Mouse (Mus musculus) megakaryocyte progenitor cell, adult 5-6 weeks (primary cell): ENCODE results near the gene Syce3. TPM values are rescaled to one million over a fixed set of nuclear protein-coding genes. Genes with fewer than 3 reads are reported as not detected.
"Not testable (repeated sequence)": the region's sequence is repeated elsewhere in the genome, so short reads cannot be mapped to it uniquely, and the experiment has no call there.

Source experiments
- ATAC-seq: replicated peaks from 2 replicates; pipeline ENCODE4 v1.8.0; 2016; ENCODE audit warnings: mild to moderate bottlenecking, moderate TSS enrichment, inconsistent platforms; ENCODE audit not compliant: poor library complexity
- total RNA-seq, 2 experiments: library from RNA; stranded (forward) in 1 of 2; stranded (reverse) in 1 of 2; fragments of 157-497, 149-512 nt in 1 of 2; fragments of 200-1000 nt in 1 of 2; gene quantifications; 2 replicates each; pipeline versions ENCODE4 v1.2.3 to v1.2.4; 2015 to 2017

Syce3 gene
- not detected in 2 replicates for total RNA-seq (2015)
- not detected in 2 replicates for total RNA-seq (2017)

- no peak for ATAC-seq
Observed at GRCm38 (mm10) chr15:89410118-89410517, at the start of gene Syce3. Gene Syce3, minus strand, starts transcription at chr15:89410503.

GRCm38 (mm10) chr15:89459821-89460220 is 49.5 kb upstream of the Syce3 start:
- no peak for ATAC-seq

- ATAC-seq = peak; percentile 35
Observed at GRCm38 (mm10) chr15:89458942-89459341, 48.6 kb upstream of the Syce3 start.

GRCm38 (mm10) chr15:89455642-89456041 is 45.3 kb upstream of the Syce3 start:
- no peak for ATAC-seq

GRCm38 (mm10) chr15:89454857-89455256 is 44.6 kb upstream of the Syce3 start:
- no peak for ATAC-seq

GRCm38 (mm10) chr15:89453865-89454478 is 43.7 kb upstream of the Syce3 start, which contains the start of gene Mapk8ip2:
Gene Mapk8ip2, plus strand, starts transcription at chr15:89453913.
- 0 out of 2 replicates have a peak, but pooled peaks have one; percentile 2 for ATAC-seq

GRCm38 (mm10) chr15:89452906-89453864 is 42.9 kb upstream of the Syce3 start:
- ATAC-seq = peak; percentile 99

- peak; percentile 46; the same call in 1 of the 2 replicates for ATAC-seq
Observed at GRCm38 (mm10) chr15:89442486-89443070, 32.3 kb upstream of the Syce3 start.

- no peak for ATAC-seq
Observed at GRCm38 (mm10) chr15:89435878-89436277, 25.6 kb upstream of the Syce3 start.

- no peak for ATAC-seq
Observed at GRCm38 (mm10) chr15:89434136-89434535, 23.8 kb upstream of the Syce3 start.

GRCm38 (mm10) chr15:89432946-89433345 is 22.6 kb upstream of the Syce3 start:
- no peak for ATAC-seq

- ATAC-seq = no peak
Observed at GRCm38 (mm10) chr15:89431806-89432205, 21.5 kb upstream of the Syce3 start.

- ATAC-seq = no peak
Observed at GRCm38 (mm10) chr15:89431271-89431670, 21.0 kb upstream of the Syce3 start.

GRCm38 (mm10) chr15:89430771-89431170 is 20.5 kb upstream of the Syce3 start:
- not testable (repeated sequence) for ATAC-seq

GRCm38 (mm10) chr15:89430341-89430740 is 20.0 kb upstream of the Syce3 start:
- 0 out of 2 replicates have a peak, but pooled peaks have one; percentile 1 for ATAC-seq

- ATAC-seq = peak; percentile 83
Observed at GRCm38 (mm10) chr15:89429352-89430221, 19.3 kb upstream of the Syce3 start, which contains the start of the genes C730034F03Rik, Gm44502 and Chkb. Gene C730034F03Rik, plus strand, starts transcription at chr15:89429589. Gene Gm44502, minus strand, starts transcription at chr15:89429696. Gene Chkb, minus strand, starts transcription at chr15:89429908.

GRCm38 (mm10) chr15:89428821-89429351 is 18.6 kb upstream of the Syce3 start:
- ATAC-seq = no peak

GRCm38 (mm10) chr15:89428136-89428790 is 18.0 kb upstream of the Syce3 start:
- no peak for ATAC-seq

- no peak for ATAC-seq
Observed at GRCm38 (mm10) chr15:89426716-89427115, 16.4 kb upstream of the Syce3 start.
